Mouse (Mus musculus): ENCODE data around the gene H3f3a. TPM values are rescaled to one million over a fixed set of nuclear protein-coding genes. Genes with fewer than 3 reads are reported as not detected.

The H3f3a gene
- polyA plus RNA-seq, 1 experiment from 2014 or later: 3,908 TPM

DNA sequence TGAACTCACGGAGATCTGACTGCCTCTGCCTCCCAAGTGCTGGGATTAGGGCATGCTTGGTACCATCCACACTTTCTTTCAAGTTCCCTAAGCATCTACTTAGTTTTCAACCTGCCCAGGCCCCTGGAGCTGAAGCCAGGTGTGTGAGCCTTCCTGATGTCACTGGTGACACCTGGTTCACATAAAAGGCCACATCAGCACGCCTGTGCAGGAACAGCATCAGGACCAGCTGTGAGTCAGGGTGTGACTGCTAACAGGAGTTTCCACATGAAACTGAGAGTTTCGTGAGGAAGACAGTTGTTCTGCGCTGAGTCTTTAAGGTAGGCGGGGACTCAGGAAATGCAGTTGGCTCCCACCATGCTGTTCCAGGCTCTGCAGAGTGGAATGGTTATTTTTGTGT, 48.4 kb downstream of the H3f3a start:
- Histone ChIP-seq H3K4me2 (ENCODE audit: low read depth, severe bottlenecking) (no peak overlapping the region), H3K9ac (ENCODE audit: low read length) (no peak overlapping the region), H3K27me3 (ENCODE audit: control insufficient read depth, insufficient read depth, low read length) (no peaks in the 10 kb centered on the region; the same call in 1 of the 2 replicates), H3K4me1 (ENCODE audit: control insufficient read depth, insufficient read depth, low read length) (0 out of 2 replicates have a peak, but pooled peaks cover 3% of the 10 kb centered on the region), H3K9me3 (ENCODE audit: control insufficient read depth, low read length) (no peaks in the 10 kb centered on the region), H3K36me3 (ENCODE audit: control insufficient read depth, insufficient read depth, low read length) (no peaks in the 10 kb centered on the region), H3K4me3 (ENCODE audit: low read depth, low read length) (no peak overlapping the region), H3K27ac (replicated peaks; ENCODE audit: low read depth, low read length) (no peak overlapping the region)
- no peak for DNase-seq (ENCODE audit: low spot score)
- no peak for ATAC-seq (ENCODE audit: insufficient number of reproducible peaks, low FRiP score, low TSS enrichment, low read depth)
- 80% methylated on average over 5 of the region's 5 CpGs for WGBS

- 0 out of 2 replicates have a peak, but pooled peaks cover 3% of the 10 kb centered on the region for H3K4me1 ChIP-seq (ENCODE audit: control insufficient read depth, insufficient read depth, low read length)
- H3K9ac ChIP-seq (ENCODE audit: low read length): peak overlapping the region; percentile 70
- no peaks in the 10 kb centered on the region; the same call in 1 of the 2 replicates for H3K27me3 ChIP-seq (ENCODE audit: control insufficient read depth, insufficient read depth, low read length)
- peak overlapping the region; percentile 33 for H3K4me3 ChIP-seq (ENCODE audit: low read depth, low read length)
- peak; percentile 82 for ATAC-seq (ENCODE audit: insufficient number of reproducible peaks, low FRiP score, low TSS enrichment, low read depth)
- no peak overlapping the region for H3K27ac ChIP-seq (replicated peaks; ENCODE audit: low read depth, low read length)
- H3K9me3 ChIP-seq (ENCODE audit: control insufficient read depth, low read length): no peaks in the 10 kb centered on the region
- peak; percentile 91 for DNase-seq (ENCODE audit: low spot score)
- WGBS: under 1% methylated on average over 11 of the region's 11 CpGs
- H3K4me2 ChIP-seq (ENCODE audit: low read depth, severe bottlenecking): peak overlapping the region; percentile 81
- no peaks in the 10 kb centered on the region for H3K36me3 ChIP-seq (ENCODE audit: control insufficient read depth, insufficient read depth, low read length)
Measured at GRCm38 (mm10) chr1:180763828-180764227, 49.9 kb downstream of the H3f3a start.

DNA sequence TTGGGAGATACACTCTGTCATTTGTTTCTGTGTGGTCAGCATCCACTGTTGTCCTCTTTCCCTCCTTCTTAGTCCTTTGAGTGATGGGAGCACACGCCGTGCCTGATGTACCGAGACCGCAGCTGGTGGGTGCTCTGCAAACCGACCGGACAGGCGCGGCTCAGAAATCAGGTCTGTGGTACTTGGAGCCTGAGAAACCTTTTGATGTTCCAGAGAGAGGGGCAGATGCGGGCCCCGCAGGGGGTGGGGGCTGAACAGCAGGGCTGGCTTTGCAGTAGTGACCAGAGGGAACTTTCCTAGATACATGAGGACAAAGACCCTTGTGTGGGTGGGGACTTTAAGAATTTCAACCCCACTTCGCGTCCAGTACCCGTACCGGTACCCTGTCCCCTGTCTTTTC, 50.4 kb downstream of the H3f3a start:
- Histone ChIP-seq H3K4me1 (ENCODE audit: control insufficient read depth, insufficient read depth, low read length) (0 out of 2 replicates have a peak, but pooled peaks cover 3% of the 10 kb centered on the region), H3K9me3 (ENCODE audit: control insufficient read depth, low read length) (no peaks in the 10 kb centered on the region), H3K4me2 (ENCODE audit: low read depth, severe bottlenecking) (peak overlapping the region; percentile 81), H3K36me3 (ENCODE audit: control insufficient read depth, insufficient read depth, low read length) (no peaks in the 10 kb centered on the region), H3K27me3 (ENCODE audit: control insufficient read depth, insufficient read depth, low read length) (no peaks in the 10 kb centered on the region; the same call in 1 of the 2 replicates), H3K9ac (ENCODE audit: low read length) (peak overlapping the region; percentile 70), H3K27ac (replicated peaks; ENCODE audit: low read depth, low read length) (no peak overlapping the region), H3K4me3 (ENCODE audit: low read depth, low read length) (peak overlapping the region; percentile 33)
- DNase-seq (ENCODE audit: low spot score) (no peak), ATAC-seq (ENCODE audit: insufficient number of reproducible peaks, low FRiP score, low TSS enrichment, low read depth) (peak; percentile 7; the same call in 1 of the 2 replicates)
- WGBS: 12% methylated on average over 14 of the region's 14 CpGs

DNA sequence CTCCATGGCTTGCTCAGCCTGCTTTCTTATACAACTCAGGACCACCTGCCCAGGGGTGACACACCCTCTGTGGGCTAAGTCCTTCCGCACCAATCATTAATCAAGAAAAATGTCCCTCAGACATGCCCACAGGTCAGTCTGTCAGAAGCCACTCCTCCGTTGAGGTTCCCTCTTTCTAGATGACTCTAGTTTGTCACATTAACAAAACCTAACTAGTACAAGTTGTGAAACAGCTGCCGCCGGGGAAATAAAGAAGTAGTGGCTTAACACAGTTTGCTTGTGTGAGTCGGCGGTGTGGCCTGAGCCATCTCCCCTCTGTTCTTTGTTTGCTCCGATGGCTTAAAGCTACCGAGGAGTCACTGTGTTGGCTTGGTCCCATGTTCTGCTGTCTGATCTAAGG, 51.1 kb downstream of the H3f3a start:
- Histone ChIP-seq H3K27me3 (ENCODE audit: control insufficient read depth, insufficient read depth, low read length) (no peaks in the 10 kb centered on the region; the same call in 1 of the 2 replicates), H3K36me3 (ENCODE audit: control insufficient read depth, insufficient read depth, low read length) (no peaks in the 10 kb centered on the region), H3K9me3 (ENCODE audit: control insufficient read depth, low read length) (no peaks in the 10 kb centered on the region), H3K4me2 (ENCODE audit: low read depth, severe bottlenecking) (no peak overlapping the region), H3K4me1 (ENCODE audit: control insufficient read depth, insufficient read depth, low read length) (0 out of 2 replicates have a peak, but pooled peaks cover 2% of the 10 kb centered on the region), H3K9ac (ENCODE audit: low read length) (no peak overlapping the region), H3K27ac (replicated peaks; ENCODE audit: low read depth, low read length) (no peak overlapping the region), H3K4me3 (ENCODE audit: low read depth, low read length) (no peak overlapping the region)
- DNase-seq (ENCODE audit: low spot score) (no peak), ATAC-seq (ENCODE audit: insufficient number of reproducible peaks, low FRiP score, low TSS enrichment, low read depth) (no peak)
- WGBS: 79% methylated on average over 8 of the region's 8 CpGs

DNA sequence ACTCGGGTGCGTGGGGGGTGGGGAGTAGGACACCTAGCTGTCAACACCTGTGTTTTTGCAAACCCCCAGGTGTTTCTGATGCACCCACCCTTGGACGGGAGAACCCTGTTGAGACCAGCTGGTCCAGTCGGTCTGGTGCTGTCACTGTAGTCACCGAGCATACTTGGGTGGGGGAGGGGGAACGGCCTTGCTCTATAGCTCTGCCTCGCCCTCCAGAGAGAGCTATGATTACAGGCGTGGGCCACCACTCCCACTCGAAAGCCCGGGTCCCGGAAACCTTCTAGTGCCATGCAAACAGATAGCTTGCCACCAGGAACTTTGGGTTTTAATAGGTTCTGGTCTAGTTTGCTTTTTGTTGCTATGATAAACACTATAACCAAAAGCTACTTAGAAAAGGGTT, 51.6 kb downstream of the H3f3a start:
- H3K36me3 ChIP-seq (ENCODE audit: control insufficient read depth, insufficient read depth, low read length): no peaks in the 10 kb centered on the region
- no peak for ATAC-seq (ENCODE audit: insufficient number of reproducible peaks, low FRiP score, low TSS enrichment, low read depth)
- H3K9me3 ChIP-seq (ENCODE audit: control insufficient read depth, low read length): no peaks in the 10 kb centered on the region
- DNase-seq (ENCODE audit: low spot score): no peak
- H3K9ac ChIP-seq (ENCODE audit: low read length): no peak overlapping the region
- 82% methylated on average over 11 of the region's 11 CpGs for WGBS
- H3K4me3 ChIP-seq (ENCODE audit: low read depth, low read length): no peak overlapping the region
- no peak overlapping the region for H3K27ac ChIP-seq (replicated peaks; ENCODE audit: low read depth, low read length)
- no peaks in the 10 kb centered on the region for H3K4me1 ChIP-seq (ENCODE audit: control insufficient read depth, insufficient read depth, low read length)
- H3K27me3 ChIP-seq (ENCODE audit: control insufficient read depth, insufficient read depth, low read length): no peaks in the 10 kb centered on the region; the same call in 1 of the 2 replicates
- H3K4me2 ChIP-seq (ENCODE audit: low read depth, severe bottlenecking): no peak overlapping the region

DNA sequence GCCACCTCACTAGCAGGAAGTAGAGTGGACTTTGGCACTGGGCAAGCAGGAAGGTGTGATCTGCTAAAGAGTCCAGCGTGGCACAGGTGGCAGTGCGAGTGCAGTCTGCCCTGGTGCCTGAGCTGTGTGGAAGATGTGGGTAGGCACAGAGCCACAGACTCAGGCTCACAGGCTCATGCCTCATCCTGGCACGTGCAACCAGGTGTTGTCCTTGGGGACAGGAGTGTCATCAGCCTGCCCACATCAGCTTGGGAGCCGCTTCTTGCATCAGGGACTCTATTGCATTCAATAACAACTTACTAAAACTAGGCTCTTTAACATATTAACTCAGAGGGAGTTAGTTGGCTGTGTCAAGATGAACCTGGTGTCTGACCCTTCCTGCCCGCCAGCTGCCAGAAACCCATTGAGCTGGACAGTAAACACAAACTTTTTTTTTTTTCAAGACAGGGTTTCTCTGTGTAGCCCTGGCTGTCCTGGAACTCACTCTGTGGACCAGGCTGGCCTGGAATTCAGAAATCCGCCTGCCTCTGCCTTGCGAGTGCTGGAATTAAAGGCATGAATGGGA, 55.7 kb downstream of the H3f3a start:
- H3K4me3 ChIP-seq (ENCODE audit: low read depth, low read length): no peak overlapping the region
- H3K4me1 ChIP-seq (ENCODE audit: control insufficient read depth, insufficient read depth, low read length): no peaks in the 10 kb centered on the region
- H3K27me3 ChIP-seq (ENCODE audit: control insufficient read depth, insufficient read depth, low read length): no peaks in the 10 kb centered on the region; the same call in 1 of the 2 replicates
- no peak overlapping the region for H3K9ac ChIP-seq (ENCODE audit: low read length)
- no peaks in the 10 kb centered on the region for H3K36me3 ChIP-seq (ENCODE audit: control insufficient read depth, insufficient read depth, low read length)
- no peak overlapping the region for H3K4me2 ChIP-seq (ENCODE audit: low read depth, severe bottlenecking)
- 86% methylated on average over 7 of the region's 7 CpGs for WGBS
- DNase-seq (ENCODE audit: low spot score): no peak
- no peak for ATAC-seq (ENCODE audit: insufficient number of reproducible peaks, low FRiP score, low TSS enrichment, low read depth)
- H3K9me3 ChIP-seq (ENCODE audit: control insufficient read depth, low read length): no peaks in the 10 kb centered on the region
- H3K27ac ChIP-seq (replicated peaks; ENCODE audit: low read depth, low read length): no peak overlapping the region

- WGBS: 92% methylated on average over 3 of the region's 3 CpGs
- no peak overlapping the region for H3K27ac ChIP-seq (replicated peaks; ENCODE audit: low read depth, low read length)
- no peak overlapping the region for H3K4me2 ChIP-seq (ENCODE audit: low read depth, severe bottlenecking)
- H3K36me3 ChIP-seq (ENCODE audit: control insufficient read depth, insufficient read depth, low read length): peaks cover 2% of the 10 kb centered on the region; the same call in 1 of the 2 replicates
- no peaks in the 10 kb centered on the region for H3K4me1 ChIP-seq (ENCODE audit: control insufficient read depth, insufficient read depth, low read length)
- no peaks in the 10 kb centered on the region for H3K27me3 ChIP-seq (ENCODE audit: control insufficient read depth, insufficient read depth, low read length)
- H3K4me3 ChIP-seq (ENCODE audit: low read depth, low read length): no peak overlapping the region
- ATAC-seq (ENCODE audit: insufficient number of reproducible peaks, low FRiP score, low TSS enrichment, low read depth) (no peak), DNase-seq (ENCODE audit: low spot score) (no peak)
- H3K9ac ChIP-seq (ENCODE audit: low read length): no peak overlapping the region
- H3K9me3 ChIP-seq (ENCODE audit: control insufficient read depth, low read length): no peaks in the 10 kb centered on the region
Measured at GRCm38 (mm10) chr1:180757252-180757955, 56.3 kb downstream of the H3f3a start.

DNA sequence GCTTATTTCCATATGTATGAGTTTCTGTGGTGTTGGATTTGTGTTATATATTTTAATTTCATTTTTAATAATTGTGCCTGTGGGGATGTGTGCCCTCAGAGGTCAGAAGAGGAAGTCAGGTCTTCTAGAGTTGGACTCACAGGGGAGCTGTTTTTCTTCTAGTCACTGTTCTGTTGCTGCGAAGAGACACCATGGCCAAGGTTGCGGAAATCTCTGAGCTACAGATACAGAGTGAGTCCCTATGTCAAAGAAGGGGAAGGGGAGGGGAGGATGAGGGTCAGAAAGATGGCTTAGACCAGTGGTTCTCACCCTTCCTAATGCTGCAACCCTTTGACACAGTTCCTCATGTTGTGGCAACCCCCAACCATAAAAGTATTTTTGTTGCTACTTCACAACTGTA, 57.0 kb downstream of the H3f3a start:
- Histone ChIP-seq H3K4me3 (ENCODE audit: low read depth, low read length) (no peak overlapping the region), H3K36me3 (ENCODE audit: control insufficient read depth, insufficient read depth, low read length) (peaks cover 3% of the 10 kb centered on the region; the same call in 1 of the 2 replicates), H3K27me3 (ENCODE audit: control insufficient read depth, insufficient read depth, low read length) (no peaks in the 10 kb centered on the region), H3K27ac (replicated peaks; ENCODE audit: low read depth, low read length) (no peak overlapping the region), H3K9me3 (ENCODE audit: control insufficient read depth, low read length) (no peaks in the 10 kb centered on the region), H3K4me1 (ENCODE audit: control insufficient read depth, insufficient read depth, low read length) (no peaks in the 10 kb centered on the region), H3K4me2 (ENCODE audit: low read depth, severe bottlenecking) (no peak overlapping the region), H3K9ac (ENCODE audit: low read length) (no peak overlapping the region)
- no peak for DNase-seq (ENCODE audit: low spot score)
- ATAC-seq (ENCODE audit: insufficient number of reproducible peaks, low FRiP score, low TSS enrichment, low read depth): no peak
- WGBS: 94% methylated on average over 2 of the region's 2 CpGs

All from limb, embryonic 11.5 days (tissue).